Mouse (Mus musculus) G1E (cell line): Measurements from ENCODE around the gene Rab5c.

ENCODE experiments used
- CTCF ChIP-seq: IDR thresholded peaks from 2 replicates; pipeline ENCODE4 v1.5.1; 2012; ENCODE audit warnings: low read depth, low read length, inconsistent platforms, mixed read lengths
- GATA1 ChIP-seq: IDR thresholded peaks from 2 replicates; pipeline ENCODE4 v1.6.1; 2012; ENCODE audit warnings: borderline replicate concordance, low read length, inconsistent platforms, mixed read lengths
- POLR2AphosphoS5 ChIP-seq: IDR thresholded peaks from 2 replicates; pipeline ENCODE4 v1.6.1; 2012; ENCODE audit warnings: low read depth, low read length, inconsistent platforms; ENCODE audit not compliant: insufficient replicate concordance
- TAL1 ChIP-seq: conservative IDR thresholded peaks from 2 replicates; pipeline ENCODE4 v1.6.1; 2012; ENCODE audit warnings: low read depth, low read length, inconsistent platforms, mixed read lengths

GRCm38 (mm10) chr11:100709201-100709810, 28.7 kb downstream of the Rab5c start:
- TF ChIP-seq CTCF (no peak), GATA1 (no peak), TAL1 (no peak), POLR2AphosphoS5 (no peak)
